Mouse (Mus musculus) MEL (cell line): ENCODE data around the gene Cracr2a. TPM values are rescaled to one million over a fixed set of nuclear protein-coding genes. Genes with fewer than 3 reads are reported as not detected.

Experiments used
- DNase-seq: peaks from one replicate; pipeline ENCODE4 v3.0.0; 2011; ENCODE audit warnings: low read depth, low spot score
- H3K27ac ChIP-seq: 2 replicates; pipeline ENCODE4 v1.5.1; 2012; ENCODE audit warnings: low read depth, mild to moderate bottlenecking, control low read depth, low read length, moderate library complexity; ENCODE audit not compliant: control insufficient read depth
- H3K27me3 ChIP-seq, 2 experiments: fragments of 150-350 bp in 1 of 2; sonication (generic) in 1 of 2; 2 replicates each; pipeline ENCODE4 v1.6.1; 2012; ENCODE audit warnings: low read length in 2 of 2, mild to moderate bottlenecking in 2 of 2, improper control_type of control experiment in 1 of 2, moderate library complexity in 1 of 2; ENCODE audit not compliant: insufficient read depth in 2 of 2, control insufficient read depth in 1 of 2
- H3K36me3 ChIP-seq, 2 experiments: 2 replicates each; pipeline ENCODE4 v1.6.1; 2012 to 2014; ENCODE audit warnings: low read length in 2 of 2, improper control_type of control experiment in 1 of 2, inconsistent platforms in 1 of 2, mild to moderate bottlenecking in 1 of 2; ENCODE audit not compliant: insufficient read depth in 2 of 2, control insufficient read depth in 1 of 2
- H3K4me1 ChIP-seq, 2 experiments: fragments of 150-350 bp in 1 of 2; sonication (generic) in 1 of 2; 2 replicates each; pipeline ENCODE4 v1.6.1; 2012; ENCODE audit warnings: low read length in 2 of 2, improper control_type of control experiment in 1 of 2, mild to moderate bottlenecking in 1 of 2; ENCODE audit not compliant: insufficient read depth in 2 of 2, control insufficient read depth in 1 of 2
- H3K4me3 ChIP-seq, 2 experiments: fragments of 150-350 bp in 1 of 2; sonication (generic) in 1 of 2; 2 replicates each; pipeline ENCODE4 v1.5.1; 2012; ENCODE audit warnings: low read depth in 2 of 2, low read length in 2 of 2, mild to moderate bottlenecking in 2 of 2, moderate library complexity in 2 of 2, control low read depth in 1 of 2, improper control_type of control experiment in 1 of 2; ENCODE audit not compliant: control insufficient read depth in 1 of 2, insufficient read depth in 1 of 2
- H3K79me2 ChIP-seq: 2 replicates; pipeline ENCODE4 v1.6.1; 2012; ENCODE audit warnings: mild to moderate bottlenecking, low read length, moderate library complexity; ENCODE audit not compliant: control insufficient read depth, poor library complexity, insufficient read depth
- H3K9ac ChIP-seq: 2 replicates; pipeline ENCODE4 v1.6.1; 2012; ENCODE audit warnings: low read depth, mild to moderate bottlenecking, control low read depth, low read length, moderate library complexity; ENCODE audit not compliant: control insufficient read depth, poor library complexity, severe bottlenecking
- H3K9me3 ChIP-seq: fragments of 150-350 bp; sonication (generic); replicated peaks from 2 replicates; pipeline ENCODE4 v1.6.1; 2012; ENCODE audit warnings: mild to moderate bottlenecking, low read length, improper control_type of control experiment, moderate library complexity; ENCODE audit not compliant: insufficient read depth
- BHLHE40 ChIP-seq: IDR thresholded peaks from 2 replicates; pipeline ENCODE4 v1.6.1; 2012; ENCODE audit warnings: low read depth, mild to moderate bottlenecking, inconsistent platforms, low read length, improper control_type of control experiment, borderline replicate concordance
- CHD1 ChIP-seq: IDR thresholded peaks from 2 replicates; pipeline ENCODE4 v1.6.1; 2012; ENCODE audit warnings: low read depth, mild to moderate bottlenecking, inconsistent platforms, low read length, improper control_type of control experiment
- CHD2 ChIP-seq: IDR thresholded peaks from 2 replicates; pipeline ENCODE4 v1.6.1; 2011; ENCODE audit warnings: low read length, improper control_type of control experiment
- ELF1 ChIP-seq: IDR thresholded peaks from 2 replicates; pipeline ENCODE4 v1.6.1; 2014; ENCODE audit warnings: low read depth, mild to moderate bottlenecking, inconsistent platforms, low read length, improper control_type of control experiment, moderate library complexity
- ETS1 ChIP-seq: IDR thresholded peaks from 2 replicates; pipeline ENCODE4 v1.6.1; 2012; ENCODE audit warnings: low read depth, mild to moderate bottlenecking, inconsistent platforms, low read length, improper control_type of control experiment, moderate library complexity
- GABPA ChIP-seq: IDR thresholded peaks from 2 replicates; pipeline ENCODE4 v1.6.1; 2012; ENCODE audit warnings: low read depth, mild to moderate bottlenecking, inconsistent platforms, low read length, improper control_type of control experiment, moderate library complexity
- HCFC1 ChIP-seq: IDR thresholded peaks from 2 replicates; pipeline ENCODE4 v1.6.1; 2012; ENCODE audit warnings: low read depth, mild to moderate bottlenecking, inconsistent platforms, low read length, improper control_type of control experiment, moderate library complexity
- JUND ChIP-seq: IDR thresholded peaks from 2 replicates; pipeline ENCODE4 v1.6.1; 2011; ENCODE audit warnings: low read depth, mild to moderate bottlenecking, improper control_type of control experiment, low read length
- MYB ChIP-seq: IDR thresholded peaks from 2 replicates; pipeline ENCODE4 v1.6.1; 2011; ENCODE audit warnings: mild to moderate bottlenecking, low read depth, low read length, improper control_type of control experiment
- POLR2A ChIP-seq, 2 experiments: IDR thresholded peaks; 2 replicates each; pipeline ENCODE4 v1.6.1; 2011 to 2012; ENCODE audit warnings: low read length in 2 of 2, mild to moderate bottlenecking in 2 of 2, control low read depth in 1 of 2, improper control_type of control experiment in 1 of 2, low read depth in 1 of 2, moderate library complexity in 1 of 2; ENCODE audit not compliant: control insufficient read depth in 1 of 2, insufficient read depth in 1 of 2, poor library complexity in 1 of 2
- RAD21 ChIP-seq: IDR thresholded peaks from 2 replicates; pipeline ENCODE4 v1.6.1; 2011; ENCODE audit warnings: mild to moderate bottlenecking, low read depth, low read length, improper control_type of control experiment
- RCOR1 ChIP-seq: IDR thresholded peaks from 2 replicates; pipeline ENCODE4 v1.6.1; 2012; ENCODE audit warnings: low read depth, mild to moderate bottlenecking, inconsistent platforms, low read length, improper control_type of control experiment
- SIN3A ChIP-seq: IDR thresholded peaks from 2 replicates; pipeline ENCODE4 v1.6.1; 2012; ENCODE audit warnings: low read length, improper control_type of control experiment, inconsistent platforms
- TAL1 ChIP-seq: IDR thresholded peaks from 2 replicates; pipeline ENCODE4 v1.6.1; 2012; ENCODE audit warnings: mild to moderate bottlenecking, inconsistent platforms, low read length, moderate library complexity, mixed read lengths
- TBP ChIP-seq: IDR thresholded peaks from 2 replicates; pipeline ENCODE4 v1.8.0; 2011; ENCODE audit warnings: low read depth, low read length, improper control_type of control experiment
- TCF12 ChIP-seq: IDR thresholded peaks from 2 replicates; pipeline ENCODE4 v1.6.1; 2014; ENCODE audit warnings: low read depth, mild to moderate bottlenecking, inconsistent platforms, low read length, improper control_type of control experiment, moderate library complexity
- USF1 ChIP-seq: IDR thresholded peaks from 2 replicates; pipeline ENCODE4 v1.6.1; 2014; ENCODE audit warnings: low read depth, mild to moderate bottlenecking, inconsistent platforms, low read length, improper control_type of control experiment, moderate library complexity
- USF2 ChIP-seq, 2 experiments: IDR thresholded peaks; 2 replicates each; pipeline ENCODE4 v1.6.1; 2011 to 2012; ENCODE audit warnings: improper control_type of control experiment in 2 of 2, low read length in 2 of 2, borderline replicate concordance in 1 of 2, inconsistent platforms in 1 of 2, low read depth in 1 of 2, mild to moderate bottlenecking in 1 of 2; ENCODE audit not compliant: insufficient read depth in 1 of 2
- ZNF384 ChIP-seq: IDR thresholded peaks from 2 replicates; pipeline ENCODE4 v1.6.1; 2012; ENCODE audit warnings: low read depth, mild to moderate bottlenecking, inconsistent platforms, low read length, improper control_type of control experiment
- polyA plus RNA-seq, 2 experiments: library from polyadenylated mRNA; stranded (reverse) in 1 of 2; unstranded in 1 of 2; fragments of >175 nt in 1 of 2; fragments of >200 nt in 1 of 2; gene quantifications; 2 replicates each; pipeline versions ENCODE4 v1.2.1 to v1.2.4; 2012; ENCODE audit warnings: low replicate concordance in 2 of 2, low read depth in 1 of 2; ENCODE audit not compliant: insufficient read length in 2 of 2, insufficient read depth in 1 of 2, missing spikeins in 1 of 2
- total RNA-seq: library from RNA; depleted of rRNA; stranded (reverse); fragments of 300-350 nt; gene quantifications from 2 replicates; pipeline ENCODE4 v1.2.3, GENCODE M21; 2012

Gene Cracr2a
- total and polyA plus RNA-seq, 3 experiments: 2.2 to 3.1 TPM; not detected in 1

DNA sequence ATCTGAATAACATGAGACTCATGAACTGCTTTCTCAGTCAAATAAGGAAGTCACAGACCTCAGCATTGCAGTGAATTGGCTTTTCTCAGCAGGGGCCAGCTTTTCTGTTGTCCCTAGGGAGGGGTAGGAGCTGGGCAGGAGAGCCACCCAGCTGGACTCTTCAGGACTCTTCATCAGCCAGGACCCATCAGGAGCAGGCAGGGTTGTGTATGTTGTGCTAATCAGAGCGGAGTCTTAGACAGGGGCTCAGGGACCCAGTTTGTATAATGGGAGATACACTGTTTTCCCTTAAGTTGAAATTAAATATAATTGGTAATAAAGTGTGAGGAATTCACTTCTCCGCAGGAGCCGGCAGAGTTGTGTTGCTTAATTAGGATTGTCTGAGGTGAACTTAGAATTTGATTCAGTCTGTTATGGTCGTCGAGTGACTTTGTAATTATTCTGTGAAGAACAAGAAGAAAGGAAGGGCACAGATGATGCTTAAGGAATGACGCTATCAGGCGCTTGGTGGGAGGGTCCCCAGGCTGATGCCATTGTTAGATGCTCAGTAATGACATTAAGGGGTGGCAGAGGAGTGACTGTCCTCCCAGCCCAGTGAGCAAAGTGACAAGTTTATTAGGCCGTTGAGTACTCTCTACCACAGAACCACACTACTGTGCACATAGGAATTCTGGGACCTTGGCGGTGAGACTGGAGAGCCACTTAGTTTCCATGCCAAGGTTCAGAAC is 74.5 kb downstream of the Cracr2a start:
- Histone ChIP-seq H3K4me3 (no peak overlapping the region), H3K79me2 (no peaks in the 10 kb centered on the region), H3K9me3 (no peaks in the 10 kb centered on the region), H3K36me3 (no peaks in the 10 kb centered on the region), H3K27me3 (no peaks in the 10 kb centered on the region), H3K4me1 (0 out of 4 replicates have a peak, but pooled peaks cover 0 to 4% of the 10 kb centered on the region in 2 experiments), H3K9ac (no peak overlapping the region), H3K27ac (no peak overlapping the region)
- TF ChIP-seq MYB: no peak
- TF ChIP-seq TAL1: no peak
- no peak for TF ChIP-seq CHD1
- TF ChIP-seq TCF12: no peak
- no peak for TF ChIP-seq SIN3A
- no peak for TF ChIP-seq RCOR1
- no peak for TF ChIP-seq USF2 (IDR thresholded peaks at IDR 0.05; ENCODE audit: borderline replicate concordance in 1 of 2, insufficient read depth in 1 of 2, low read depth in 1 of 2, low read length in 2 of 2)
- no peak for TF ChIP-seq GABPA
- TF ChIP-seq USF1: no peak
- no peak for TF ChIP-seq JUND
- no peak for TF ChIP-seq CHD2
- TF ChIP-seq HCFC1: no peak
- TF ChIP-seq ELF1: no peak
- TF ChIP-seq POLR2A (IDR thresholded peaks at IDR 0.05; ENCODE audit: control insufficient read depth in 1 of 2, insufficient read depth in 1 of 2, low read depth in 1 of 2, low read length in 2 of 2, poor library complexity in 1 of 2): no peak
- TF ChIP-seq ETS1: no peak
- no peak for TF ChIP-seq RAD21
- peak; percentile 6 for DNase-seq

DNA sequence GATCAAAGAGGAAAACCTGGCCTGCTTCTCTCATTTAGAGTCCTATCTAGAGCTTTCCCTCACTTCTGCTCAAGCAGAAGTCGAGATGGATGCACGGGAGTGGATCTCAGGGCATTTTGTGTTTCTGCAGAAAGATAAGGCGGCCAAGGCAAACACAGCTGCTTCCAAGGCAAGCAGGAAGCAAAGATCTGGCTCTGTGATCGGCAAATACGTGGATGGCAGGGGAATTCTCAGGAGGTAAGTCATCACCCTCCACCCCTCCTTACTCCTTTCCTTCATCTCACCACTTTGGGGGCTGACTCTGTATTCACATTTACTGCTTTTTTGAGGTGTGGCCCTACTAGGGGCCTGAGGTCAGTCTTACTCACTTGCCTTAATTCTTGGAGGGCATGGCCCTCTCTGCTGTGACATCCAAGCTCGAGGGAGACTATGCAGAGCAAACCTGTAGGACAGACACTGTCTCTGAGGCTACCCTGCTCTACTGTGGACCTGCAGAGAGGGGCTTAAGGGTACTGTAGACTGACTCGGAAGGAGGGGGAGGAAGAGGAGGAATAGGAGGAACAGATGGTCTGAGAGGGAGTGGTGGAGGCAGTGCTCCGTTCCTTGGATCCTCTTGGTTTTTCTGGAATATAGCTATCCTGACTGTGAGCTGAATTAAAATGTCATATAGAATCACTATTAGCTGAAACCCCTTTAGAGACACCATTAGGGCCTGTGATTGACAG is 80.1 kb downstream of the Cracr2a start:
- Histone ChIP-seq H3K9me3 (no peaks in the 10 kb centered on the region), H3K9ac (no peak overlapping the region), H3K36me3 (no peaks in the 10 kb centered on the region), H3K79me2 (no peaks in the 10 kb centered on the region), H3K4me1 (no peaks in the 10 kb centered on the region), H3K27me3 (no peaks in the 10 kb centered on the region), H3K4me3 (no peak overlapping the region), H3K27ac (no peak overlapping the region)
- TF ChIP-seq POLR2A (IDR thresholded peaks at IDR 0.05; ENCODE audit: control insufficient read depth in 1 of 2, insufficient read depth in 1 of 2, low read depth in 1 of 2, low read length in 2 of 2, poor library complexity in 1 of 2) (no peak), BHLHE40 (no peak), TBP (no peak), ZNF384 (no peak)
- DNase-seq: no peak
